Mouse (Mus musculus) retina, adult 2 months (tissue): ENCODE measurements at regions not wholly inside any gene's neighbourhood (a gene's known extent, or its start where the extent isn't known, plus 50 kb on each side); places are given as distances from the start of the nearest gene placed in this dataset.
"Not testable (repeated sequence)": the region's sequence is repeated elsewhere in the genome, so short reads cannot be mapped to it uniquely, and the experiment has no call there.

Experiments
- DNase-seq: peaks from one replicate; pipeline ENCODE4 v3.0.0-alpha.2; 2012; ENCODE audit warnings: low read depth, low spot score

DNA sequence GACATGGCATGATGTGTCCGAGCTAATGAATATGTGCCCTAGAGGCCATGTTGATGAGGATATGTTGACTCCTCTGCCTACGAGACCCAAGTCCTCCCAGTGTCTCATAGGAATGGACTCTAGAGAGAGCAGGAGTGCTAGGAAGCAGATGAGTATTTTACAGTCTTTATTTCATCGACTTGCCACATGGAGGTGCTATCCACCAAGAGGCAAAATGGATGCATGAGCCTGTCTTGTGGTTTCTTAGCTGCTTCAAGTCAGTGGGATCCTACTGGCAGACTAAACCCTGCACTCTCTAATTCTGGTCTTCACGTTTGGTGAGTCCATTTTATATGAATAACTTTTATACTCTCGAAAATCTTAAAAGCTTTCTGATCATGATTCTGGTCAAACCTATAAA is 253.4 kb downstream of the Dad1 start:
- DNase-seq = no peak

DNA sequence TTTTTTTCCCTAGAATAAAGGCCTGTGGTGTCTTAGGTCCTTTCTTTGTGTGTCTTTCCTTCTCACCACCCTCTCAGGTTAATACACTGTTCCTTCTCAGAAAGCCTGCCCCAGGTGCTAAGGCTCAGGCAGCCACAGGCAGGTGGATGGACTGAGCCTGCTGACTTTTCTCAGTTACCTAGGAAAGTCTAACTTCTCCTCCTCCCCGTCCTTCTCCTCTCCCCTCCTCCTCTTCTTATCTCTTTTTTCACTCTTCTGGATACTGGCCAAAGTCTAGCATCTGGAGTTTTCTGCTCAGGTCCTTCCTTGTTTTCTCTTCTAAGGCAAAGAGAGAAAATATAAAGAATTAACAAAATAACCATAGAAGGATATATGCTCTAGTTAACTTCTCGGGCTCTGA is 260.5 kb downstream of the Dad1 start:
- DNase-seq = no peak

DNA sequence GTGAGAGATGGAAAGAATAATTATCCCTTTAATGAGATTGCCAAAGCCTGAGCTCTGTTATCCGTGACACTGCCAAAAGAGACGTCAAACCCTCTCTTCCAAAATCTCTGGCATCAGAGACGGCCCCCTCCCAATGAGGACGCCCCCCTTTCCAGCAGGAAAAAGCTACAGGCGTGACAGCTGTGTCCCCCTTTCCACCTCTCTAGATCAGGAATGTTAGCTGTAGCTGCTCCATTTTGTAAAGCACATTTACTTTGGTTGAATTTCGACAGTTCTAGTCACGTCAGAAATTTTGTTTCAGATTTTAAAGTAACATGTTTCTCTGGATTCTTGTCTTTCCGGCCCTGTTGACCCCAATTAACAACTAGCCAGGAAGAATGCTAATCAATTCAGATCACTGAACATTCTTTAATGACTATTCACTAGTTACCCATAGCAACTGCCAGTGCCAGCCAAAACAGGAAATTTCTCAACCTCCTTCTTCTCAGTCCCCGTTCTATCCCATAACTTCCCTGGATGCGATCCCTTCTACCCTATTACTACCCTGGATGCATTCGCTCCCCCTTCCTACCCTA is 261.1 kb downstream of the Dad1 start:
- no peak for DNase-seq

DNA sequence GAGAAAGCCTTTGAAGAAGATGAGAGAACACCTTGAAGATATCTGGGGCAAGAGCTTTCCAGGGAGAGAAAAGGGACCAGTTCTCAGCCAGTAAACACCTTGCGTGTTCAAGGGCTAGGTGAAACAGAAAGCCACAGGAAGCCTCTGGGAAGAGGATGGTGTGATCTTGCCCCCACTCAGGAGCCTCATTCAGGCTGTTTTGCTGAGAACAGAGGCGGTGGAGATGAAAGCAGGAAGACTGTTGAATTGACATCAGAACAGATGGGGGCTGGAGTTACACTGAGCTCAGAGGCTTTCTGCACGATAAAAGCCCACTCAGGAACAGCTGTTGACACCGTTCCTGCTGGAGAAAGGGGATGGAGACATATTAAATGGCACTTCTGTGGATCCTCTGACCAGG is 262.5 kb downstream of the Dad1 start:
- no peak for DNase-seq

DNA sequence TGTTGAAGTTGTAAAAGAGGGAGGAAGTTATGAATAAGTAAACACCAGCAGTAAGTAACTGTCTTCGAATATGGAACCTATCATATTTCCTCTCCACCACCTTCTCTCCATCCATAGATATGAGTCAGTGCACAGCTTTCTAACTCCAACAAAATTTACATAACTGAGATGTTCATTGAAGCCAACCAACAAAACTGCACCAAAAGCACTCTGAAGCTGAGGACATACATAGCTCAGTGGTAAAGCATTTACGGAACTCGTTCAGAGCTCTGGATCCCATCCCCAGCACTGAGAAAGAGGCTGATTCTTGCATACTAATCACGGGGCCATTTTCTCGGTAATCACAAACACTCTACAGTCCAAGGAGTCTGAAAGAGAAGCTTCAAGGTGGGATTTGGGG is 273.1 kb downstream of the Dad1 start:
- DNase-seq = no peak

DNA sequence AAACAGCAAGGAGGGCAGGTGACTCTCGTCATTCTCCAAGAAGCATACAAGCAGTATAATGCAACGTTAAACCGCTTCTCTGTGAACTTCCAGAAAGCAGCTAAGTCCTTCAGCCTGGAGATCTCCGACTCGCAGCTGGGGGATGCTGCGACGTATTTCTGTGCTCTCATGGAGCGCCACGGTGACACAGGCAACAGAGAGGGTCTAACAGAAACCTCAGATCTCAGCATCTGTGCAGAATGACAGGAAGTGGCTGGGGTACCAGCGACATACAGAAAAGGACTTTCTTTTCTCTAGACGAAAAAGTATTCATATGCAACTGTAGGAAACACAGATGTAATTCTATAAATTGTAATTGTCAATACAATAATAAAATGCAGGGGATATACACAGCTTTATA is 292.5 kb downstream of the Dad1 start:
- not testable (repeated sequence) for DNase-seq

DNA sequence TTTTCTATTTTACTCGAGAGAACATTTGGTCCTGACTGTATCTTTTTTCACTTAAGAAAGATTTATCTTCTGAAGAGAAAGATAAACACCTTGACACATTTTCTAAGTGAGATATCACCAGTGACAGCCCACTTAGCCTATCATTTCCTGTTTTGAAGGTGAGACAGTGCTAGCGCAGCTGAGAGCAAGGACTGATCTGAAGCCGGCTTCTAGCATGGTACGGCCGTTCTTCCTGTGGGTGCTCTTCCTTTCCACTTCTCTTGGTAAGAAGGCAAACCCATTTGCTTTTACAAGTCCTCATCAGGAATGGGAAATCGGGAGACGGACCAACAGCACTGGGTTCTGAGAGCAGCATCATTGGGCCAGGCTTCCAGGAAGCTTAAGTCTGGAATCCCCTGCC is 293.1 kb downstream of the Dad1 start:
- DNase-seq = no peak

DNA sequence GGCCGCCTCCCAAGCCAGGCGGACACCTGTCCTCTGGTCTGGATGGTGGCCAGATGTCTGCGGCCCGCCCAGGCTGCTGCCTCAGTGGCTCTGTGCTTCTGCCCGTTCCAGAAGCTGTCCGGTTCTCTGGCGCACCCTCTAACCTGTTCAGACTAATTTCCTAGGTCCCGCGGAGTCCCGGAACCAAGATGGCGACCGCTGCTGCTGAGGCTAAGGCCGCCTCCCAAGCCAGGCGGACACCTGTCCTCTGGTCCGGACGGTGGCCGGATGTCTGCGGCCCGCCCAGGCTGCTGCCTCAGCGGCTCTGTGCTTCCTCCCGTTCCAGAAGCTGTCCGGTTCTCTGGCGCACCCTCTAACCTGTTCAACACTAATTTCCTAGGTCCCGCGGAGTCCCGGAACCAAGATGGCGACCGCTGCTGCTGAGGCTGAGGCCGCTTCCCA is 318.1 kb downstream of the Dad1 start:
- DNase-seq = not testable (repeated sequence)

DNA sequence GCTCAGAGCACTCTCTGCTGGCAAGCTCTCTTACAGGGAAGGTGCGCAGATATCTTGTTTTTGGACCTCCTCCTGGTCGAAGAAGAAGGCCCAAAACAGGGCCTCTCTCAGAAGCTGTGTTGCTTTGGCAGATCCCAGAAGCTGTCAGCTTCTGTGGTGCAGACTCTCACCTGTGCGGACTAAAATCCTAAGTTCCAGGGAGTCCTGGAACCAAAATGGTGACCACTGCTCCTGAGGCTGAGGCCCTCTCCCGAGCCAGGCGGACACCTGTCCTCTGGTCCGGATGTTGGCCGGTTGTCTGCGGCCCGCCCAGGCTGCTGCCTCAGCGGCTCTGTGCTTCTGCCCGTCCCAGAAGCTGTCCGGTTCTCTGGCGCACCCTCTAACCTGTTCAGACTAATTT is 318.6 kb downstream of the Dad1 start:
- not testable (repeated sequence) for DNase-seq

DNA sequence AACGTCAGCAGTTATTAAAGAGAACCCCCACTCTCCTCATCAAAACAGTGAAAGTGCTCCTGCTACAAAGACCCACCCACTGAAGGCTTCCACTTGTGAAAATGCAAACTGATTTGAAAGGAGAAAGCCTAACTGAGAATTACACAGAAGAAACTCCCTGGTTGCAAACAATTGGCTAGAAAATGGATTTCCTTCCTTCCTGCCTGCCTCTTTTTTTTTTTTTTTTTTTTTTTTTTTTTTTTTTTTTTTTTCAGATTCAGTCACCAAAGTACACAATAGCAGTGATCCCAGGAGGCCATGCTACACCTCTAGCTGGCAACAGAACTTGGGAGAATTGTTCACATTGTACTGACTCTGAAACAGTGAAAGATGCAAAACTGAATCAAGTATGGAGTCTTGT is 343.0 kb downstream of the Dad1 start:
- DNase-seq = no peak

DNA sequence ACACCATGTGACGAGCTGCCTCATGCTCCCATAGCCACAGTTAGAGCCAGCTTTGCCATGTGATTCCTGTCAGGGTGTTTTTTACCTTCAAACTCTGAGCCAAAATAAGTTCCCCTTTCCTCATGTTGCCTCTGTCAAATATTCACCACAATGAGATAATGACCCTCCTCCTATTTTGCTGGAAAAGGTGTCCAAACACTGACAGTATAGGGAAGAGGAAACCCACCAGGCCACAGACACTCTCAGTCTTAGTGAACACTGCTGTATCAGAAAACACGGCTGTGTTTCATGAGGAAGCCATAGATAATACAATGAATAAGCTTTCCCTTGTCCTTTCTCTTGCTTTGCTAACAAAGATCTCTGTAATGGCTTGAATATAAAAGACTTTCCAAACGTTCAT is 349.3 kb downstream of the Dad1 start:
- DNase-seq = no peak

DNA sequence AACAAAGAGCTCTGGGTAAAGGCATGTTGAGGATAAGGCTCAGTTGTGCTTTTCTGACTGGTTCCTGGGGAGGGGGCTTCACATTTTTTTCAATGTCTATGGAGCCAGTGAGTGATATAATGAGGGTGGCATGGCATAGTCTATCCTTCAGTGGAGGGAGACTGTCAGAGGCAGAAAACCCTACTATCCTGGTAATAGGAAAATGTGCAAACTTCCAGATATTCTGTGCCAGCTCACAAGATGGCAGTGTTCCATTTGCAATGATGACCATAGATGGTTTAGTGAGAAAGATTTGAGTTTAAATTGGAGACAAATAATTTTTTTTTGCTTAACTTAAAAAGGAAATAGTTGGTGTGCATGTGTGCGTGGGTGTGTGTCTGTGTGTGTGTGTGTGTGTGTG is 352.8 kb downstream of the Dad1 start:
- no peak for DNase-seq

DNA sequence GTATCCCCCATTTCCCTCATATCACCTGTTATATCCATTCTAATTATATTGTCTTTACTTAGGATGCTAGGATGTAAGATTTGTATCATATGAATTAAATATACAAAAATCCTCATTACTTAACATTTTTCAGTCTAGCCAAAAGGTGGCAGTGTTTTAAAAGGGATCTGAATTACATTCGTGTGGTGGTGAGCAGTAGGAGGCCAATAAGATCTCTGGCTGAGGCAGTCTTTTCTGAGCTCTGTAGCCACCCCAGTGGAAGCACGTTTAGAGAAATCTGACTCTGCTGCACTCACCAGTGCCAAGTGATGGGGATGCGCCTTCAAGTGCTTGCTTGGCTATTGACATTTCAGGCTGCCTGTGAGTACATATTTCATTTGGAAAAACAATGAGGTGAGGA is 372.6 kb downstream of the Dad1 start:
- no peak for DNase-seq

DNA sequence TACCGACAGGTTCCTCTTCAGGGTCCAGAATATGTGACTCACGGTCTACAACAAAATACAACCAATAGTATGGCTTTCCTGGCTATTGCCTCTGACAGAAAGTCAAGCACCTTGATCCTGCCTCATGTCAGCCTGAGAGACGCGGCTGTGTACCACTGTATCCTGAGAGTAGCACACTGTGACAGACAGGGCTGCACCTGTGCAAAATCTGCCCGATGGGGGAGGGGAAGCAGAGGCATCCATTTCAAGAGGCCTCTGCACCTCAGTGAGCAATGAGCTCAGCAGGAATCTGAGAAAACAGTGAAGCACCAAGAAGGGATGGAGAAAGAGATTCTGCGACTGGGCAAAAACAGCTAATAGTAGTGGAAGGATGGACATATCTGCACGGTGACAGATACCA is 377.3 kb downstream of the Dad1 start:
- DNase-seq = no peak

DNA sequence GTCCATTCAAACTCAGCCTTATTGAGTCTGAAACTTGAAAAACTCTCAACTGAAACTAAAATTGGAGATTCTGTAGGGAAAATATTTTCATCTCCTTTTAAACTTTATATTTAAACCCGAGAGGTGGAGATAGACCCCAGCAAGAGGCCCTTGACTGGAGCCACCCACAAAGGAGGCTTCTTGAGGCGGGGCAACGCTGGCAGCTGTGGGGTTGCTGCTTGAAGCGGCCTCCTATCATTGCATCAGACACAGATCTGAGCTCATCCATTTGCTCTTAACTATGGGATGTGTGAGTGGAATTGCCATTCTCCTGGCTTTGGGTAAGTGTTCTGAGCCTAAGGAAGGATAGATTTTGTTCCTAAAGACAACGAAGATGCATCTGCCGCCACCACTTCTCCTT is 378.2 kb downstream of the Dad1 start:
- DNase-seq = no peak

DNA sequence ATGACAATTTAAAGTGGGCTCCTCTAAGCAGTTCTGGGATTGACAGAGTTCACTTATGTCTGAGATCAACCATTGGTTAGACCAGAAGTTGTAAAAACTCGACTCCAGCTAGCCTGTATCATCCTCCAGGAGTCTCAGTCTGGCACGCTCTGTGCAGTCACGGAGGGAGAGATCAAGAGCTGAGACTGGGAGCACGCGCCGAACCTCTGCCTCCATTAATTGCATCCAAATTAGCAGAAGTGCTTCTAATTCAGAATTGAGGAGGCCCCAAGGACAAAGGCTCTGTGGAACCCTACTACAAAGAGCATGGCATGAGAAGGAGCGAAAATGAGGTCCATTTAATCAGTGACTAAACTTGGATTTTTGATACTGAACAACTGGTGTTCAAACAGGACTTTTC is 406.9 kb downstream of the Dad1 start:
- no peak for DNase-seq

DNA sequence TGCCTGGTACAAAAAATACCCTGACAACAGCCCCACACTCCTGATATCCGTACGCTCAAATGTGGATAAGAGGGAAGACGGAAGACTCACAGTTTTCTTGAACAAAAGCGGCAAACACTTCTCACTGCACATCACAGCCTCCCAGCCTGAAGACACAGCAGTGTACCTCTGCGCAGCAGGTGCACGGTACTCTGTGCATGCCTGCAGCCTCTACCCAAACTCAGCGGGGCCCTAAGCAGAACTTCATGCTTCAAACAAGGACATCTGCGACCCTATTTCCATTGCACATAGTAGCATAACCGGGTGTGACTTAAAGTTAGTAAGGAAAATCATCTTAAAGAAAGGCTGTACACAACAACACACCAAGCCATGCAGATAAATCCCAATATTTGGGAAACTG is 408.3 kb downstream of the Dad1 start:
- no peak for DNase-seq

DNA sequence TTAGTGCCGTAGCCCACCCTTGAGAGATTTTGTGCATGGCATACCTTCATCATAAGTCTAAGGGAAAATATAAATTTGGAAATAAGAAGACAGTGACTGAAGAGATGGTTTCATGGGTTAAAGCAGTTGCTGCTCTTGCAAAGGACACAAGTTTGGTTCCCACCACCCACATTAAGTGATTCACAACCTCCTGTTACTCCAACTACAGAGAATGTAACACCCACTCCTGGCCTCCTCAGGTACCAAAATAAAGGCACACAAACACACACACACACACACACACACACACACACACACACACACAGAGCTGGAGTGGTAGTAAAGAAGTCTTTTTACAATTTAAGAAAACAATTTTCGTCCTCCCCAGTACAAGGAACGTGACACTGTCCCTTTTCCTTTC is 421.4 kb downstream of the Dad1 start:
- no peak for DNase-seq

DNA sequence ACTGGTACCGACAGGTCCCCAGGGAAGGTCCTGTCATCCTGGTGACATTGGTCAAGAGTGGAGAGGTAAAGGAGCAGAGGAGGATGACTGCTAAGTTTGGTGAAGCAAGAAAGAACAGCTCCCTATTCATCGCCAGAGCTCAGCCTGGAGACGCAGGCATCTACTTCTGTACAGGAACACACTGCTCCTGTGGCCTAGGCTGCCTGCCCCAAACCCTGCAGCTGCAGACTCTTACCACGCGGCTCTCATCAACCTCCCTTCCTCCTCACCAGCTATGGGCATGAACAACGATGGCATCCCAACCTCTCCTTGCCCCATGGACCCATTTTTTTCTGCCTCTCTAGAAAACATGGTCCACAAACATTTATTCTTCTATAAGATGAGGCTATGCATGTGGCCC is 422.3 kb downstream of the Dad1 start:
- no peak for DNase-seq

DNA sequence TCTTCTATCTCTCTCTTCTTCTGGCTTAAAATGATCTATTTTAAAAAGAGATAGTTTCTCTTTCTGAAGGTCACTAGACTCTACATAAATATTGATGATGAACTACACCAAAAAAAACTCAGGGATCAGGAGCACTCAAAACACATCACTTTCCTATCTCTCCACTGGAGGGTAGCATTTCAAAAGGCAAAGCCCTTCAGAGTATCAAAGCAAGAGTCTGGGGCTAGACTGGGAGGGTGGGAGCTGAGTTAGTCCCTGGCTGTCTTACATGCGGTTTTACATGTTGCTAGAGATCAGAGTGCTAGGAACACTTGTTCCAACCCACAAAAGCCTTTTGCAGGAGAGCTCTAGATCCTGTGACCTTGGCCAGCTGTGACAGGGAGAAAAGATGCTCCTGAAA is 423.2 kb downstream of the Dad1 start:
- DNase-seq = no peak

DNA sequence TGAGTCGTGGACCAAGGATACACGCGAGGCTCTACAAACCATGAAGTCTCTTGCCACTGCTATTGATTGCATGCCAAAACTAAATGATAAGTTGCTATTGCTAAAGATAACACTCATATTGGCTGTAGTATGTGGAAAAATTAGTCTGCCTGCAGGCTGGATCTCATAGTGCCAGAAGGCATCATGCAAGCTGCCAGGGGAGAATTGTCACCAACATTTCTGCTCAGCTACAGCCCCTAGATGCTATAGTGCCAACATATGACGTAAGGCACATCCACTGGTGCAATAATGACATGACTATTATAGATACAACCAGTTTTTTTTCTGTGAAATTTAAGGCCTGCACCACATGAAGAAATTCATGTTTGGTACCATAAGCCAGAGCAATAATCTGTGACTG is 427.1 kb downstream of the Dad1 start:
- no peak for DNase-seq

DNA sequence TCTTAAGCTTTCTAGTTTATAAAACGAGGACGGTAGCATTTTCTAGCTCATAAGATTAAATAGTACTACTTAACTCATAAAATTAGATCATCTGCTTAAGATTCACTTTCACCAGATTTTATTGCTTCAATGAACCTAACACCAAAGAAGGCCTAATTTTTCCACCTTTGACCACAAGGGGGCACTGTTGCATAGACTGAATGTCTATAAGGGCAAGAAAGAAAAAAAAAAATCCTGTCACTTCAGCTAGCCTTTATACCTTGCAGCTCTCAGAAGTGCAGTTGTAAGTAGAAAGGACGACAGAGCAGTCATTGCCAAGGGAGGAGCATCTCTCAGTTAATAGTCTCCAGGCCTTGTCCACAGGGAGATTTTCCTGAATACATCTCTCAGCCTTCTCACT is 447.7 kb downstream of the Dad1 start:
- peak; percentile 26 for DNase-seq

DNA sequence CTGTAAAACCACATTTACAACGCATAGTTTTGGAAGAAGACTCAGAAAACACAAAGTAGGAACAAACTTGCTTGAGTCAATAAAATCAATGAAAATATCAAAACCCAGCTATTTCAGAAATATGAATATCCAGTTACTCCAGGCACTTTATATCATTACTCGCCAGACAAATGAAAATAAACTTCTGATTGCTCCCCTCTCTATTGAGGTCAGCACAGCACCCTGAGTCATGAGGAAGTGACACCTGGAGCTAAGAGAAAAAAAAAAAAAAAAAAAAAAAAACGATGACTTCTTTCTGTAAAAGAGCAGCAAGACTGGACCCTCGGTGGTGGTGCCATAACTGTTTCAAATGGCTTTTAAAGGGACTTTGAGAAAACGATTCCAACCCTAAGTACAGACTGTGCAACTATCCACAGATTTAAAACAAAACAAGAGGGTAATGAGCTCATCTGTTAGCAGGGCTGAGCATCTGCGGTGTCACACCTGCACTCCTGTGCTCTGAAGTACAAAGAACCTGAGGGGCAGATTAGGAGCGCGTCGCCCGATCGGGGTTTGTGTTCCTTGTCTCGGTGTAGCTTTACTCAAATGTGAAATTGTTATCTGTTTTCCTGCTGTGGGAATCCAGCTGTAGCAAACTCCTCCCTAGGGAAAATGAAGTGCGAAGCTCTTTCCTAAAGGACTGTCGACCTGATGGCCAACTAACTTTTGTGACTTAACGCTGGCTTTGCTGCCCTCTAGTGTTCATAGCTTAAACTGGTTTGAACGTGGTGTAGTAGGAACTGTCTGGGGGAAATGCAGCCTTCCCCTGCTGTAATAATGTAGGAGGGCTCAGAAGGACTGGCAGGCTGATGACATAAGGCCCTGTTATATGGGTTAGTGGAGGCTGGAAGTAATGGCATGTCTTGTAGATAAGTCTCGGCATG is 449.9 kb downstream of the Dad1 start:
- DNase-seq = peak; percentile 20
